In the genomic region with DNA sequence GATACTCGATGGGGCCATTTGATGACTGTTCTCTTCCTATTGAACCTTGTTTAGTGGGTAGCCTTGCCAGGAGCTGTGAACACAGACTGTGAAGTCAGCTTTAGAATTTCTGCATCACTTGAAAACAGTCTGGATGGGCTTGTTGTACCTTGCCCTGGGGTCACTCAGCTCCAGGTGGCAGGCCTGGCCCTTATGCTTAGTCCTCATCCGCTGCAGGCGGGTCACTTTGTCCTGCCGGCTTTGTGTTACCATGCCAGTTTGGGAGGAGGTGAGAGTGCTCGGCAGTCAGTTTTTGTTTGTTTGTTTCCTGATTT, we compare ENCODE assay signal across 7 mouse cellular contexts. TPM values are rescaled to one million over a fixed set of nuclear protein-coding genes. Genes with fewer than 3 reads are reported as not detected.
DNase-seq lines count a peak whose midpoint lies in the region; ATAC-seq and TF ChIP-seq lines count a peak whose summit lies in the region.

No protein-coding gene starts in this region.

- DNase-seq in lung, postnatal 0 days (ENCODE audit: low spot score), result no peak
- no peak for DNase-seq in lung, postnatal 36 days
- no peak for DNase-seq in limb, embryonic 10.5 days (ENCODE audit: low spot score)
- no peak for DNase-seq in embryo, embryonic 11 days
- DNase-seq in thymus, adult 2 months, result no peak

- H3K4me1 ChIP-seq in lung, postnatal 0 days (ENCODE audit: insufficient read depth, low read depth, low read length), result peaks cover 10% of the 10 kb centered on the region; the same call in 1 of the 2 replicates
- H3K4me1 ChIP-seq in forebrain, embryonic 13.5 days, result peaks cover 27% of the 10 kb centered on the region
- H3K4me1 ChIP-seq in limb, embryonic 10.5 days, result peaks cover 38% of the 10 kb centered on the region
- H3K4me1 ChIP-seq in stomach, embryonic 16.5 days (ENCODE audit: control insufficient read depth, insufficient read depth, low read length), result peaks cover 6% of the 10 kb centered on the region; the same call in 1 of the 2 replicates
- peaks cover 13% of the 10 kb centered on the region for H3K4me1 ChIP-seq in thymus, adult 2 months (replicated peaks; ENCODE audit: control insufficient read depth, insufficient read depth, low read length)

- TF ChIP-seq POLR2A in thymus, adult 2 months (IDR thresholded peaks at IDR 0.05; ENCODE audit: control insufficient read depth, extremely low read depth, insufficient read depth, low read length, poor library complexity), result no peak

- no peaks in the 10 kb centered on the region for H3K9me3 ChIP-seq in lung, postnatal 0 days (ENCODE audit: low read length)
- no peaks in the 10 kb centered on the region for H3K9me3 ChIP-seq in forebrain, embryonic 13.5 days (replicated peaks)
- H3K9me3 ChIP-seq in limb, embryonic 10.5 days (replicated peaks), result no peaks in the 10 kb centered on the region
- peaks cover 2% of the 10 kb centered on the region; the same call in 1 of the 2 replicates for H3K9me3 ChIP-seq in stomach, embryonic 16.5 days (replicated peaks; ENCODE audit: control insufficient read depth, low read length)

- H3K27ac ChIP-seq in lung, postnatal 0 days (ENCODE audit: low read length), result no peak overlapping the region; the same call in 1 of the 2 replicates
- 0 out of 2 replicates have a peak overlapping the region, but pooled peaks have one; percentile 51 for H3K27ac ChIP-seq in forebrain, embryonic 13.5 days
- peak overlapping the region; percentile 94 for H3K27ac ChIP-seq in limb, embryonic 10.5 days
- H3K27ac ChIP-seq in stomach, embryonic 16.5 days (ENCODE audit: low read length), result 0 out of 2 replicates have a peak overlapping the region, but pooled peaks have one; percentile 64
- no peak overlapping the region for H3K27ac ChIP-seq in thymus, adult 2 months (ENCODE audit: control insufficient read depth, insufficient read depth, low read length)

- peak overlapping the region; percentile 78 for H3K4me2 ChIP-seq in lung, postnatal 0 days (replicated peaks; ENCODE audit: low read depth, low read length)
- peak overlapping the region; percentile 91 for H3K4me2 ChIP-seq in forebrain, embryonic 13.5 days
- H3K4me2 ChIP-seq in stomach, embryonic 16.5 days (ENCODE audit: low read depth, low read length), result peak overlapping the region; percentile 90

- H3K27me3 ChIP-seq in lung, postnatal 0 days (replicated peaks; ENCODE audit: insufficient read depth, low read length), result no peaks in the 10 kb centered on the region
- H3K27me3 ChIP-seq in forebrain, embryonic 13.5 days, result no peaks in the 10 kb centered on the region
- no peaks in the 10 kb centered on the region for H3K27me3 ChIP-seq in limb, embryonic 10.5 days (ENCODE audit: low read depth, poor library complexity, severe bottlenecking)
- H3K27me3 ChIP-seq in stomach, embryonic 16.5 days (ENCODE audit: control insufficient read depth, insufficient read depth, low read length), result no peaks in the 10 kb centered on the region
- no peaks in the 10 kb centered on the region for H3K27me3 ChIP-seq in thymus, adult 2 months (ENCODE audit: control insufficient read depth, insufficient read depth, low read length)

- peak overlapping the region; percentile 61 for H3K9ac ChIP-seq in lung, postnatal 0 days (replicated peaks; ENCODE audit: low read depth)
- peak overlapping the region; percentile 76 for H3K9ac ChIP-seq in forebrain, embryonic 13.5 days
- peak overlapping the region; percentile 90 for H3K9ac ChIP-seq in stomach, embryonic 16.5 days (ENCODE audit: low read length)

- ATAC-seq in lung, postnatal 0 days, result no peak
- no peak for ATAC-seq in forebrain, embryonic 13.5 days
- no peak for ATAC-seq in stomach, embryonic 16.5 days (ENCODE audit: insufficient read depth, low FRiP score)

- 24% methylated on average over 5 of the region's 5 CpGs for WGBS in lung, postnatal 0 days
- WGBS in forebrain, embryonic 13.5 days, result 15% methylated on average over 5 of the region's 5 CpGs
- WGBS in limb, embryonic 10.5 days, result 27% methylated on average over 5 of the region's 5 CpGs
- WGBS in stomach, embryonic 16.5 days, result 30% methylated on average over 5 of the region's 5 CpGs
- 66% methylated on average over 5 of the region's 5 CpGs for WGBS in thymus, adult 2 months

- no peaks in the 10 kb centered on the region for H3K36me3 ChIP-seq in lung, postnatal 0 days (ENCODE audit: insufficient read depth, low read length)
- 0 out of 2 replicates have a peak, but pooled peaks cover 8% of the 10 kb centered on the region for H3K36me3 ChIP-seq in forebrain, embryonic 13.5 days (ENCODE audit: poor library complexity, severe bottlenecking)
- H3K36me3 ChIP-seq in limb, embryonic 10.5 days, result peaks cover 36% of the 10 kb centered on the region
- H3K36me3 ChIP-seq in stomach, embryonic 16.5 days (ENCODE audit: control insufficient read depth, insufficient read depth, low read length), result 0 out of 2 replicates have a peak, but pooled peaks cover 2% of the 10 kb centered on the region
- H3K36me3 ChIP-seq in thymus, adult 2 months (ENCODE audit: control insufficient read depth, insufficient read depth, low read length), result no peaks in the 10 kb centered on the region

- TF ChIP-seq CTCF in lung, postnatal 0 days (IDR thresholded peaks at IDR 0.05), result no peak
- no peak for TF ChIP-seq CTCF in thymus, adult 2 months (IDR thresholded peaks at IDR 0.05; ENCODE audit: borderline replicate concordance, control insufficient read depth, extremely low read depth, insufficient read depth, low read length, poor library complexity)

- no peak for TF ChIP-seq EP300 in lung, postnatal 0 days (IDR thresholded peaks at IDR 0.05)

- H3K4me3 ChIP-seq in lung, postnatal 0 days (ENCODE audit: low read depth, low read length), result peak overlapping the region; percentile 52
- H3K4me3 ChIP-seq in forebrain, embryonic 13.5 days, result peak overlapping the region; percentile 68
- peak overlapping the region; percentile 88 for H3K4me3 ChIP-seq in limb, embryonic 10.5 days
- peak overlapping the region; percentile 64 for H3K4me3 ChIP-seq in stomach, embryonic 16.5 days (replicated peaks; ENCODE audit: low read length)
- H3K4me3 ChIP-seq in thymus, adult 2 months (ENCODE audit: control insufficient read depth, insufficient read depth, low read length), result no peak overlapping the region

RNA-seq across cellular contexts. Expression of a gene that starts 0.7 kb away (rescaled TPM):
- 30.9 and 33.2 TPM in 2 replicates for polyA plus RNA-seq in lung, postnatal 0 days (2015; fragmentation: Nextera tagmentation; extraction: Ambion mirVana)
- 22.5 and 25.6 TPM in 2 replicates for polyA plus RNA-seq in forebrain, embryonic 13.5 days (2015; fragmentation: Nextera tagmentation; extraction: Ambion mirVana)
- 80.9 and 91.8 TPM in 2 replicates for polyA plus RNA-seq in limb, embryonic 10.5 days (2016; fragmentation: Nextera tagmentation; extraction: Ambion mirVana)
- 72.0 and 74.2 TPM in 2 replicates for polyA plus RNA-seq in stomach, embryonic 16.5 days (2015; fragmentation: Nextera tagmentation; extraction: Ambion mirVana)
- 33.3 and 35.9 TPM in 2 replicates for polyA plus RNA-seq in thymus, adult 2 months (2012; rRNA removed)

RNA-seq across cellular contexts. Expression of a gene that starts 30.3 kb away (rescaled TPM):
- polyA plus RNA-seq in lung, postnatal 0 days (2015; fragmentation: Nextera tagmentation; extraction: Ambion mirVana), result 10.3 and 11.7 TPM in 2 replicates
- 41.4 and 49.4 TPM in 2 replicates for polyA plus RNA-seq in forebrain, embryonic 13.5 days (2015; fragmentation: Nextera tagmentation; extraction: Ambion mirVana)
- polyA plus RNA-seq in limb, embryonic 10.5 days (2016; fragmentation: Nextera tagmentation; extraction: Ambion mirVana), result 35.5 and 43.0 TPM in 2 replicates
- polyA plus RNA-seq in stomach, embryonic 16.5 days (2015; fragmentation: Nextera tagmentation; extraction: Ambion mirVana), result 17.6 and 17.7 TPM in 2 replicates
- polyA plus RNA-seq in thymus, adult 2 months (2012; rRNA removed), result 26.7 and 27.8 TPM in 2 replicates

RNA-seq across cellular contexts. Expression of a gene that starts 36.5 kb away (rescaled TPM):
- polyA plus RNA-seq in lung, postnatal 0 days (2015; fragmentation: Nextera tagmentation; extraction: Ambion mirVana), result 13.1 and 15.3 TPM in 2 replicates
- polyA plus RNA-seq in forebrain, embryonic 13.5 days (2015; fragmentation: Nextera tagmentation; extraction: Ambion mirVana), result 37.2 and 40.5 TPM in 2 replicates
- polyA plus RNA-seq in limb, embryonic 10.5 days (2016; fragmentation: Nextera tagmentation; extraction: Ambion mirVana), result 60.8 and 71.9 TPM in 2 replicates
- polyA plus RNA-seq in stomach, embryonic 16.5 days (2015; fragmentation: Nextera tagmentation; extraction: Ambion mirVana), result 32.7 and 38.4 TPM in 2 replicates
- polyA plus RNA-seq in thymus, adult 2 months (2012; rRNA removed), result 11.1 and 14.6 TPM in 2 replicates

Comparison
In these comparisons a context has a peak if more than half of its experiments do, and no peak if none do; other contexts are left out.
1. H3K27ac ChIP-seq: peak in forebrain, embryonic 13.5 days (single experiment), limb, embryonic 10.5 days (single experiment) and stomach, embryonic 16.5 days (single experiment); none in lung, postnatal 0 days (single experiment) and thymus, adult 2 months (single experiment).
2. Peak in every context shown above with its lines, with median percentiles within 50 percentile points of each other: H3K4me2 ChIP-seq and H3K9ac ChIP-seq.